Mouse (Mus musculus) limb, embryonic 11.5 days (tissue): ENCODE data around the gene Sytl3. TPM values are rescaled to one million over a fixed set of nuclear protein-coding genes. Genes with fewer than 3 reads are reported as not detected.

Experiments used
- polyA plus RNA-seq: library from polyadenylated mRNA; unstranded; fragments of >200 nt; fragmentation: Nextera tagmentation; extraction: Ambion mirVana; gene quantifications from 2 replicates; pipeline ENCODE4 v1.2.1, GENCODE M21; 2014

The Sytl3 gene
- polyA plus RNA-seq, 1 experiment from 2014 or later: not detected

Other genes with a start within 250 kb of the Sytl3 start
- 502 TPM in 2 replicates for gene Dynlt1b, start 229.0 kb upstream of the Sytl3 start, polyA plus RNA-seq
- 31.4 and 32.4 TPM in 2 replicates for gene Dynlt1c, start 57.4 kb upstream of the Sytl3 start, polyA plus RNA-seq
- gene Dynlt1f, start 3.2 kb upstream of the Sytl3 start, polyA plus RNA-seq: 323 and 342 TPM in 2 replicates
- 25.6 and 26.9 TPM in 2 replicates for gene Ezr, start 123.7 kb downstream of the Sytl3 start, polyA plus RNA-seq